Mouse (Mus musculus) kidney, postnatal 14 days (tissue): Measurements from ENCODE around the gene Btg1.

Experiments
- DNase-seq: peaks from one replicate; pipeline ENCODE4 v3.0.0; 2022; ENCODE audit warnings: mixed read lengths

Gene Btg1

GRCm38 (mm10) chr10:96616001-96616708 is 651 bp upstream of the Btg1 start:
- no peak for DNase-seq

GRCm38 (mm10) chr10:96617221-96617950 is 580 bp downstream of the Btg1 start:
- peak; percentile 50 for DNase-seq

- peak; percentile 83 for DNase-seq
Observed at GRCm38 (mm10) chr10:96617951-96618575, 1.3 kb downstream of the Btg1 start.

GRCm38 (mm10) chr10:96619951-96620889 is 3.4 kb downstream of the Btg1 start:
- no peak for DNase-seq

- peak; percentile 54 for DNase-seq
Observed at GRCm38 (mm10) chr10:96620890-96621271, 4.1 kb downstream of the Btg1 start.

GRCm38 (mm10) chr10:96621361-96621945 is 4.6 kb downstream of the Btg1 start:
- DNase-seq: no peak

GRCm38 (mm10) chr10:96621980-96622645 is 5.3 kb downstream of the Btg1 start:
- peak; percentile 40 for DNase-seq

- no peak for DNase-seq
Observed at GRCm38 (mm10) chr10:96622761-96623632, 6.2 kb downstream of the Btg1 start.

GRCm38 (mm10) chr10:96623633-96624195 is 6.9 kb downstream of the Btg1 start:
- DNase-seq: no peak

- no peak for DNase-seq
Observed at GRCm38 (mm10) chr10:96624406-96624805, 7.6 kb downstream of the Btg1 start.

- no peak for DNase-seq
Observed at GRCm38 (mm10) chr10:96625061-96625460, 8.3 kb downstream of the Btg1 start.

- no peak for DNase-seq
Observed at GRCm38 (mm10) chr10:96625682-96626081, 8.9 kb downstream of the Btg1 start.

GRCm38 (mm10) chr10:96626120-96626750 is 9.4 kb downstream of the Btg1 start:
- no peak for DNase-seq

- DNase-seq: no peak
Observed at GRCm38 (mm10) chr10:96627332-96627731, 10.5 kb downstream of the Btg1 start.

GRCm38 (mm10) chr10:96628100-96628912 is 11.5 kb downstream of the Btg1 start:
- DNase-seq: no peak

- no peak for DNase-seq
Observed at GRCm38 (mm10) chr10:96628913-96629199, 12.1 kb downstream of the Btg1 start.

GRCm38 (mm10) chr10:96630110-96630509 is 13.3 kb downstream of the Btg1 start:
- DNase-seq: no peak

GRCm38 (mm10) chr10:96631066-96631711 is 14.4 kb downstream of the Btg1 start:
- DNase-seq: no peak
